Mouse (Mus musculus) cerebellum, adult (tissue): ENCODE data around the gene 4930451I11Rik.

ENCODE experiments used
- ATAC-seq: cut with Nextera tagmentation; 2 replicates; pipeline ENCODE4 v1.9.2; 2017; ENCODE audit warnings: mild to moderate bottlenecking, moderate library complexity, mixed read lengths; ENCODE audit not compliant: insufficient number of reproducible peaks, low FRiP score, low TSS enrichment

Gene 4930451I11Rik

DNA sequence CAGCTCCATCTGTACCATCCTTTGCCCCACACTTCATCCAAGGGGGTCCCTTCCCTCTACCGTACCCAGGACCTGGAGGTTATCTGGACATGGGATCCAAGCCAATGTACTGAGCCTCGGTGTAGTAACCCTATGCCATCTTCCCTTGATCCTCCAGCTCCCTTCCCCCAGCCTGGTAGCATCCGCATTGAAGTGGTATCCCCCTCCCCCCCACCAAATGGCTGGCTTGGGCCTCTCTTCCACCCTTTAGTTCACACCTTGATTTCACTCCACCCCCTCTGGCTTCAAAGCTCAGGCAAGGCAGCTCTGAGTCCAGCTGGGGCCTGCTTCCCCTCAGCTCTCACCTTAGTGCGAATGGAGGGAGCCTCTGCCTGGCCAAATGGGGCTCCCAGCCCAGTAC lies 46.4 kb downstream of the 4930451I11Rik start:
- no peak for ATAC-seq

DNA sequence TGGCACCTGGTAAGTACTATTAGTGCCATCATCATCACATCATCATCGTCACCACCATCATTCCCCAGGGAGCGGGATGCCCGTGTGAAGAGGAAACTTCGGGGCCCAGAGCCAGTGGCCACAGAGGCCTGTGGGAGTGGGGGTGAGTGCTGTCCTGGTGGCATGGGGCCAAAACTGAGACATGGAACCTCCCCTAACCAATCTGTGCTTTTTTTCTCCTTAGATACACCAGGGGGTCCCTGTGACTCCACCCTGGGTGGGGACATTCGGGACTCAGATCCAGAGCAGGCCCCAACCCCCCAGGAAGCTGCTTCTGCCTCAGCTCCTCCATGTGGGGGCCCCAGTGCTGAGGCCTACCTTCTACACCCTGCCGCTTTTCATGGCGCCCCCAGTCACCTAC lies 47.0 kb downstream of the 4930451I11Rik start:
- ATAC-seq, result no peak

DNA sequence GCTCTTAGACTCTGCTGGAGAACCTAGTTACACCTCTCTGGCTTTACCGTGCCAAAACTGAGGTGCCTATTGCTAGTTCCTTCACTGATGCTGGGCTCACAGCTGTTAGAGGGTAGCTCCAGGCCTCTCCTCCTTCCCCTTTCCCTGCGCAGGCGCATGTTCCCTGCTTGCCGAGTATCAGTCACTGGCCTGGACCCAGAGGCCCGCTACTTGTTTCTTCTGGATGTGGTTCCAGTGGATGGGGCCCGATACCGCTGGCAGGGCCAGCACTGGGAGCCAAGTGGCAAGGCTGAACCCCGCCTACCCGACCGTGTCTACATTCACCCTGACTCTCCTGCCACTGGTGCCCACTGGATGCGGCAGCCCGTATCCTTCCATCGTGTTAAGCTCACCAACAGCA lies 48.7 kb downstream of the 4930451I11Rik start:
- ATAC-seq, result no peak

DNA sequence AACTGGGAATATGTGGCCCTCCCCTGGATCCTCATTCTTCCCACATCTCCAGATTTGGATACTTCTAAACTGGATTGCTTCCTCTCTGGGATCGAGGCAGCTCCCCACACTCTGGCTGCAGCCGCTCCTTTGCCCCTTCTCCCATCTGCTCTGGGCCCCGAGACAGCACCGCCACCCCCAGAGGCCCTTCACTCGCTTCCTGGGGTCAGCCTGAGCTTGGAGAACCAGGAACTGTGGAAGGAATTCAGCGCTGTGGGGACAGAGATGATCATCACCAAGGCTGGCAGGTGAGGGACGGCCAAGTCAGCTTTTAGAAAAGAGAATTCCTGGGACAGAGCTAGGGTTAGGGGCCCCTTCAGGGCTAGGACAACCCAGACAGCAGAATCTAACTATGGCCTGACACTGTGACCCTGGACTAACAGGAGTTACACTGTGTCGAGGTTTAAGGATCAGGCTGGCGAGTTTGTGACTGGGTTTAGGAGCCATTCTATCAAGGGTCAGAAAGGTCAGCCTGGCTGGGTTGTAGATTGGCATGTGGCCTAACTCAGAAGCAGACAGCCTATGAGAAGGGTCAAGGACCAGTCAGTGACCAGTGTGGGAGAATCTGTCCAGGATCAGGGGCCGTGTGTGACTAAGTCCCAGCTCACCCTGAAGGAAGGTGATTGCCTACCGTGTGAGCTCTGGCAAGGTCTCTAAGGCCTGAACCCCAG lies 49.6 kb downstream of the 4930451I11Rik start:
- ATAC-seq, result no peak

DNA sequence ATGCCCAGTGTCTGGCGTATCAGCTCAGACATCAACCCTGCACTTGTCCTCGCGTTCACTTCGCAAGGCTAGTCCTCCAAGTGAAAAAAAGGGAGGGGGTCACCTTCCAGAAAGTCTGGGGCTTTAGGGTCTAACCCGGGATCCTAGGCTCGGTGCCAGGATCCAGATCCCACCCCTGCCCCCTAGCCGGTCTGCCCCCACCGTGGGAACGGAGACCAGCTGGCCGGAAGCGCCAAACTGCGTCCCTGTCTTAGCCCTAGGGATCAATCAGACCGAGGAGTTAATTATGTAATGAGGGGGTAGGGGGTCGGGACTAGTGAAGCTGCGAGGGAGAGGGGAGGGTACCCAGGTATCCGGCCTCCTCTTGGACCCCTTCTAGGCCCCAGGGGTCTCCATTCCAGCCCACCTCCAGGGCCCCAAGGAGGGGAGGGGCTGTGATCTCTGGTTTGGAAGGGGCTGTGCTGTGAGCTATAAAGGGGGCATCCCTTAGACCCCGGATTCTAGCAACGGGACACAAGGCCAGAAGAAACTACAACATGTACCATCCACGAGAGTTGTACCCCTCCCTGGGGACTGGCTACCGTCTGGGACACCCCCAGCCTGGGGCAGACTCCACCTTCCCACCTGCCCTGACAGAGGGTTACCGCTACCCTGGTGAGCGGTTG lies 50.3 kb downstream of the 4930451I11Rik start, which contains the start of gene Tbx6:
Gene Tbx6, plus strand, starts transcription at position 513 of the 665 bp plus-strand sequence.
- no peak for ATAC-seq
